Mouse (Mus musculus): ENCODE data around the gene Csmd2.
"Not testable (repeated sequence)": the region's sequence is repeated elsewhere in the genome, so short reads cannot be mapped to it uniquely, and the experiment has no call there.

DNA sequence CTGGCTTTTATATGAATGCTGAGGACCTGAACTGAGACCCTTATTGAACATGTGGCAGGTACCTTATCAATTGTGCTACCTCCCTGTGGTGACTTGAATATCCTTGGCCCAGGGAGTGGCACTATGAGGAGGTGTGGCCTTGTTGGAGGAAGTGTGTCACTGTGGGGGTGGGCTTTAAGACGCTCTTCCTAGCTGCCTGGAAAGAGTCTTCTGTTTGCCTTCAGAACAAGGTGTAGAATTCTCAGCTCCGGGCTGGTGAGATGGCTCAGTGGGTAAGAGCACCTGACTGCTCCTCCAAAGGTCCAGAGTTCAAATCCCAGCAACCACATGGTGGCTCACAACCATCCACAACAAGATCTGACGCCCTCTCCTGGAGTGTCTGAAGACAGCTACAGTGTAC lies 624.1 kb downstream of the Csmd2 start:
- not testable (repeated sequence) for TF ChIP-seq CTCF (IDR thresholded peaks at IDR 0.05; ENCODE audit: control insufficient read depth, insufficient read depth, low read length); POLR2A (IDR thresholded peaks at IDR 0.05; ENCODE audit: borderline replicate concordance, control insufficient read depth, low read depth, low read length)
